Mouse (Mus musculus) layer of hippocampus, postnatal 25 days (tissue): Measurements from ENCODE around the gene Sprr2a2. TPM values are rescaled to one million over a fixed set of nuclear protein-coding genes. Genes with fewer than 3 reads are reported as not detected.
"Not testable (repeated sequence)": the region's sequence is repeated elsewhere in the genome, so short reads cannot be mapped to it uniquely, and the experiment has no call there.

Experiments
- DNase-seq, 2 experiments: peaks; one replicate each; pipeline ENCODE4 v3.0.0; 2022; ENCODE audit warnings: mixed read lengths in 2 of 2, low spot score in 1 of 2; ENCODE audit errors: extremely low spot score in 1 of 2
- total RNA-seq, 2 experiments: library from RNA; stranded (reverse); gene quantifications; 2 replicates each; pipeline ENCODE4 v1.2.3; 2021

Sprr2a2 gene
- not detected for total RNA-seq

- not testable (repeated sequence) for DNase-seq
Observed at GRCm38 (mm10) chr3:92215569-92215968, at the start of gene Sprr2a2, which contains the start of gene Sprr2a1. Sprr2a2 (plus strand) TSS chr3:92215920. Sprr2a1 (plus strand) TSS chr3:92215799.

- DNase-seq = no peak
Observed at GRCm38 (mm10) chr3:92169847-92170246, 45.9 kb upstream of the Sprr2a2 start.

GRCm38 (mm10) chr3:92176880-92177279 lies 38.8 kb upstream of the Sprr2a2 start:
- DNase-seq = no peak

DNA sequence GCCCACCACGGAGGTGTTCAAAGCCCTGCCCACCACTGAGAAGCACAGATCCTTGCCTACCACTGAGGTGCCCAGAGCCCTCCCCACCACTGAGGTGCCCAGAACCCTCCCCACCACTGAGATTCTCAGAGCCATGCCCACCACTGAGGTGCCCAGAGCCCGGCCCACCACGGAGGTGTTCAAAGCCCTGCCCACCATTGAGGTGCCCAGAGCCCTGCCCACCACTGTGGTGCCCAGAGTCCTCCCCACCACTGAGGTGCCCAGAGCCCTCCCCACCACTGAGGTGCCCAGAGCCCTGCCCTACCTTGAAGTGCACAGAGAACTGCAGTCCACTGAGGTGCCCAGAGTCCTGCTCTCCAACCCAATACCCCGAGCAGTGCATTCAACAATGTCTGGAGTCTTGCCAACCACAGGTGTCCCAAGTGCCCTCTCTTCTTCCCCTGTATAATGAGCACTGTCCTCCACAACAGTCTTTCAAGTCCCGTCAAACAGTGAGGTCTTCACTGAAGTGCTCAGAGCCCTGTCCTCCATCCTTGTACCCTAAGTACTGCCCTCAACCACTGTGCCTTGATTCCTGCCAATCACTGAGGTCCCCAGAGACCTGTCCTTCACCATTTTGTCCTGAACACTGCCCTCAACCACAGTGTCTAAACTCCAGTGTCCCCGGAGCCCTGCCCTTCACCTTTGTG lies 20.1 kb upstream of the Sprr2a2 start:
- DNase-seq = no peak

DNA sequence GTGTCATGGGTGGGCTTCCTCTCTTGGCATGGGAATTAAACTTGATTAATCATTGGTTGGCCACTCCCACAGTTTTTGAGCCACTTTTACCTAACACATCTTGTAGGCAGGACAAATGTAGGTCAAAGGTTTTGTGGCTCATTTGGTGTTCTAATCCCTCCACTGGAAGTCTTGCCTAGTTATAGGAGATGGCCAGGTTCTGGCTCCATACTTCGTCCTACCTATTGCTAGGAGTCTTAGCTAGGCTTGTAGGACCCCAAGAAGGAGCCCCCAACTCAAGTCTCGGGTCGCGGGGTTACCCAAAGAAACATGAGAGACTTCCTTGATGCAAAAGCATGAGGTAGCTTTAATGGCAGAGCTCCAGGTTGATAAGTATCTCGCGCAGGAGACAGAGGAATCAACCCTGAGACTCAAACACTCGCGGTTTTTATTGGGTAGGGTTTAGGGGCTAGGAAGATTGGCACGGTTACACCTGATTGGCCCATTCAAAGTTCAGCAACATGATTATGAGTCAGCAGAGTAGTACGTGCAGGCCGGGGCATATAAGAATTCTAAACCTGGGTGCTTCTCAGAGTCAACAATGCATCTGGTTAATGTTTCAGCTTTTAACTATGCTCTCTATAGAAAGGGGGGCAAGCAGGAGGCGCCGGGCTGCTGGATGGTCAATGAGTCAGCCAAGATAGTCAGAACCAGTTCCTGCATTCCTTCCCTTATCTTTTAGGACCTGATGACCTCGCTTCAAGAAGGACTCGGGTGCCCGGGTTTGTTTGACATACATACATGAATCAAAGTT lies 4.4 kb upstream of the Sprr2a2 start:
- not testable (repeated sequence) for DNase-seq

DNA sequence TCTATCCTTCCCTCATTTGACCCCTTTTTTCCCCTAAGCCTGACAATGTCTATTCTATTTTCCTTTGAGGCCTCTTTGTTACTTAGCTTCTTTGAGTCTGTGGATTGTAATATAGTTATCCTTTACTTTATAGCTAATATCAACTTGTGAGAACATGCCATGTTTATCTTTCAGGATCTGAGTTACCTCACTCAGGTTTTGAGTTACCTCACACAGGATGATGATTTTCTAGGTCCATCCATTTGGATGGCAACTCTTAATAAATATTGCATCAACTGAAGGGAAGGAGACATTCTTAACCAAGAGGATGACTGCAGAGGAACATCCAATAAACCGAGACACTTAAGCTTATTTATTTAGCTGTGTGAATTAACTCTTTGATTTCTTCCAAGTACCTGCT lies 3.7 kb upstream of the Sprr2a2 start:
- DNase-seq = not testable (repeated sequence)

GRCm38 (mm10) chr3:92213651-92214050 lies 2.1 kb upstream of the Sprr2a2 start:
- DNase-seq = not testable (repeated sequence)

- not testable (repeated sequence) for DNase-seq
Observed at GRCm38 (mm10) chr3:92219031-92219430, 3.3 kb downstream of the Sprr2a2 start.

- not testable (repeated sequence) for DNase-seq
Observed at GRCm38 (mm10) chr3:92223708-92224107, 8.0 kb downstream of the Sprr2a2 start.

- not testable (repeated sequence) for DNase-seq
Observed at GRCm38 (mm10) chr3:92227410-92227809, 11.7 kb downstream of the Sprr2a2 start.

GRCm38 (mm10) chr3:92236463-92237189 lies 20.9 kb downstream of the Sprr2a2 start:
- not testable (repeated sequence) for DNase-seq

GRCm38 (mm10) chr3:92238736-92239135 lies 23.0 kb downstream of the Sprr2a2 start:
- DNase-seq = not testable (repeated sequence)

DNA sequence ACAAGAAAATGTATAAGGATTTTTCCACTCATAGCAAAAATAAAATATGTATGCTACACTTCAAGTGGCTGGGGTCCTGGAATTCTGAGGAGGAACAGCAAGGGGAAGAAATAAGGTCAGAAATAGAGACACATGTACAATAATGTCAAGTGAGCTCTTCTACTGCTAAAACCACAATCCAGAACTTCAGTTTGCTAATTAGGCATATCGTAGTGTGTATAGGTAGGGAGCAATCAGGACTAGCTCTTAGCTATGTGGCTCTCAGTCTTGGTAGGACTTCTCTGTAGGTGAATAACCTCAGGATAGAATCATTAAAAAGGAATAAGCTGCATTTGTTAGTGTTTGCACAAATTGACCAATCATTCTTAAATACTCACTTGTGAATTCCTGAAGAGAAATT lies 23.5 kb downstream of the Sprr2a2 start:
- DNase-seq = not testable (repeated sequence)

DNA sequence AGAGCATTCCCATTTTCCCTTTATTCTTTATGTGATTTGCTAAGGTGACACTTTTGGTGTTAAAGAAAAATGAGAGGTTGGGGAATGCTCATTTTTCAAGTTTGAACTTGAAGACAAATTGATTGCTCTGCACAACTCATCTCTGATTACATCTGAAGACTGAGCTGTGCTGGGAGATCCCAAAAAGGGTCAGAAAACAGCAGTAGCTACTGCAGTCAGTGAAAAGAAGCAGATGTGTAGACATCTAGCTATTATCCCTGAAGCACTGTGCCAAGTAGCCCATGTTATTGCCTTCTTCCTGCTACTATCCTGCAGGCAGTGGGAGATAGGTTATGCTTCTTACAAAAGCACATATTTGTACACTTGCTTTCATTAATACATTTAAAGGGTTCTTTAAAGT lies 29.1 kb downstream of the Sprr2a2 start:
- DNase-seq = not testable (repeated sequence)

- DNase-seq = not testable (repeated sequence)
Observed at GRCm38 (mm10) chr3:92246245-92246644, 30.5 kb downstream of the Sprr2a2 start.

DNA sequence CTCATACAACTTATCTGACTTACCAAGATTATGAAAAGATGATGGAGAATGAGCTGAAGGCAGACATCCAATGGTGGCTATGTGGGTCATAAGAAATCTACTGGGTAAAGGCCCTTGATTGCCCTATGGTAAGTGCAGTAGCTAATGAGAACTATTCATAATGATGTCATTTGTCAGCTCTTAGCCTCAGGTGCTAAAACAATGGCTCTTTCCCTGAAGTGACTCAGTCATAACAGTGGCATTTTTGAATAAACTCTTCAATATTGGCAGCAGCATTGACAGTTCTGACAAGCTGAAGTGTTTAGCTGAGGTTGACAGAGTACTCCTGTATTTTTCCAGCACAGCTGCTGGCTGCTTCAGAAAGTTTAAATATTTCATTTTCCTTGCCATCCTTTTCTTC lies 32.8 kb downstream of the Sprr2a2 start:
- not testable (repeated sequence) for DNase-seq

DNA sequence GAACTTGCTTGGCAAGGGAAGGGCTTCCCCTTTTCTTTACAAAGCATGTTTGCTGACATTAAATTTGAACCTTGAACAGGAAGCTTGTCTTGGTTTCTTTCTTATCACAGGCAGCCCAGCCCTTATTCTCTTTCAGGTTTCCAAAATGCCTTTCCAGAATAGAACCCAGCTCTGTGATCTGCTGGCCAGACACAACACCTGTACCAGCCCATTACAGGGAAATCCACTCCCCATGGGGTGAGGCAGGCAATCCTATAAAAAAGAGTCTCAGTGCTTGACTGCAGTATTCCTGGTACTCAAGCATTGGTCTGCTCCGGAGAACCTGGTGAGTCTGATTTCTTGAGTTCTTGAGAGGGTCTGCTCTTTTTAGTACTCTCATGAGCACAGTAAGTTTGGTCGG lies 34.7 kb downstream of the Sprr2a2 start:
- DNase-seq = not testable (repeated sequence)

DNA sequence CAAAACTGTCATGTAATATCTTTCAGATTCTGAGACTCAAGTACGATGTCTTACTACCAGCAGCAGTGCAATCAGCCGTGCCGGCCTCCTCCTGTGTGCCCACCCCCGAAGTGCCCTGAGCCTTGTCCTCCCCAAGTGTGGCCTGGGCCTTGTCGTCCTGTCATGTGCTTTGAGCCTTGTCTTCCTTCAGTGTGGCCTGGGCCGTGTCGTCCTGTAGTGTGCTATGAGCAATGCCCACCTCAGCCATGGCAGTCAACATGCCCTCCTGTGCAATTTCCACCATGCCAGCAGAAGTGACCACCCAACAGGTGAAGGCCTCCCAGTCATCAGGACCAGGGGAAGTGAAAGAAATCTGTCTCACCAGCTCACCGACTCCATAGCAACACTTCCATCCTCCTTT lies 38.1 kb downstream of the Sprr2a2 start:
- DNase-seq = not testable (repeated sequence)

DNA sequence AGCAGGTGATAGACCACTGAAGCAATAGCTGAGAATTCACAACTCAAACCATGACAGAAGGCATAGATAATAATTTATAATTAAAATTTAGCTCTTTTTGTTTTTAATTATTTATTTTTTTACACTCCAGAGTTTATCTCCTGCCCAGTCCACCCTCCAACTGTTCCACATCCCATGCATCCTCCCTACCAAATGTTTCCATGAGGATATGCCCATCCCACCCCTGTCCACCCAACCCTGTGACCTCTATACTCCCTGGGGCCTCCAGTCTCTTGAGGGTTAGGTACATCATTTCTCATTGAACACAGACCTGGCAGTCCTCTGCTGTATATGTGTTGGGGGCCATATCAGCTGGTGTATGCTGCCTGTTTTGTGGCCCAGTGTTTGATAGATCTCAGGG lies 42.8 kb downstream of the Sprr2a2 start:
- not testable (repeated sequence) for DNase-seq

GRCm38 (mm10) chr3:92263462-92263861 lies 47.7 kb downstream of the Sprr2a2 start:
- DNase-seq = not testable (repeated sequence)
